In the genomic region with DNA sequence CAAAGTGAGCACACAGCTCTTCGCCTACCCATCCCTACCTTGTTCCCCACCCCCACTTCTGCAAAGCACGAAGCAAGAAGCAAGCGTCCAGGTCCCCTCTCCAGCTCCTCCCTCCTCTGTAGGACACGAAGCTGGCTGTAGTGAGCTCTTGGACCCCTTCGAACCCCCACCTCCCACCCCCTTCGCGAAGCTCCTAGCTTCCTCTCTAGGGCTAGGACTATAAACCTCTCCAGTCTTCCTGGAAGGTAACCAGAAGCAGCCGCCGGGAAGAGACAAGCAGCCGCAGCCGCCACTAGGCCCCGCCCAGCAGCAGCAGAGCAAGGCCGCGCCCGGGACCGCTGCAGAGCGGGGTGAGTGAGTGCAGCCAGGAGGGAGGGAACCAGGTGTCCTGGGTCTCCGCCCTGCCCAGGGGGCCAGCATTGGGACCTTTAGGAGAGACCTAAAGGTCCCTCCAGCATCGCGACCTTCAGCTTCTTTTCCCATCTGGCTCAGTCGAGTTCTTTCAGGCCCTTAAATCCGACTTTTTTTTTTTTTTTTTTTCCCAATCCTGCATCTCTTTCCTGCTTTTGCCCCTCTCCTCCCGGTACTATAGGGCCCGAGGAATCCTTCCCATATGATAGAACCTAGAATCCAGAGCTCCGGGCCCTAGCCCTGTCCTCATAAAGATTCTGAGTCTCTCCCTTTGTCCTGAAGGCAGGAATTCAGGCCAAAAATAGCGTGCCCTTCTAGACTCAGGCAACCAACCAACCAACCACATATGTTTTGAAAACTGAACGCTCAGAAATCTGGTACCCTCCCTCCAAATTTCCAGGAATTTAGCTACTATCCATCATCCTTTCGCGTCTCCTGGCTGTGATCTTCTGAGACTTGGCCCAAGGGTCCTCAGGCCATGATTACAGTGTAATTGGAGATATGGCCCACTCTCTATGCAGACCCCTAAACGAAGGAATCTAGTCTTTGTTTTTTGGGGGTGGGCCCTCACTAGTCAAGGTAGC, we compare ENCODE assay signal across 8 mouse cellular contexts. TPM values are rescaled to one million over a fixed set of nuclear protein-coding genes. Genes with fewer than 3 reads are reported as not detected.
DNase-seq lines count a peak whose midpoint lies in the region; ATAC-seq and TF ChIP-seq lines count a peak whose summit lies in the region.

Gene Myadm, plus strand, starts transcription at position 105 of the 995 bp plus-strand sequence.
Gene Prkcg, plus strand, starts transcription at position 204 of the 995 bp plus-strand sequence.

- peaks cover 9% of the 10 kb centered on the region for H3K4me1 ChIP-seq in heart, adult 2 months (ENCODE audit: control insufficient read depth, insufficient read depth, low read length)
- peaks cover 28% of the 10 kb centered on the region for H3K4me1 ChIP-seq in limb, embryonic 14.5 days (ENCODE audit: control insufficient read depth, insufficient read depth, low read length)
- peaks cover 12% of the 10 kb centered on the region; the same call in 1 of the 2 replicates for H3K4me1 ChIP-seq in midbrain, embryonic 14.5 days (ENCODE audit: control insufficient read depth, insufficient read depth, low read length)

- peak; percentile 74 for DNase-seq in layer of hippocampus, adult 11-12 months (ENCODE audit: low spot score)
- DNase-seq in layer of hippocampus, adult 9-10 months (ENCODE audit: low spot score) = no peak
- peak; percentile 80 for DNase-seq in embryo, embryonic 9.5 days (ENCODE audit: extremely low spot score)
- DNase-seq in heart, adult 2 months = peak; percentile 90 to 92
- peak; percentile 71 for DNase-seq in kidney, adult 18-20 months
- DNase-seq in limb, embryonic 14.5 days (ENCODE audit: low spot score) = peak; percentile 82
- DNase-seq in midbrain, embryonic 14.5 days = peak; percentile 83
- DNase-seq in spleen, postnatal 14 days (ENCODE audit: low spot score in 2 of 2) = peak; percentile 57 to 61

- 1% methylated on average over 29 of the region's 30 CpGs for WGBS in heart, adult 2 months
- 3% methylated on average over 23 of the region's 30 CpGs for WGBS in limb, embryonic 14.5 days
- WGBS in midbrain, embryonic 14.5 days = 2% methylated on average over 30 of the region's 30 CpGs

- no peak for TF ChIP-seq CTCF in heart, adult 2 months (IDR thresholded peaks at IDR 0.05)

- ATAC-seq in limb, embryonic 14.5 days (ENCODE audit: low FRiP score, low read depth) = peak; percentile 56
- ATAC-seq in midbrain, embryonic 14.5 days (ENCODE audit: low FRiP score, low TSS enrichment) = peak; percentile 58

- H3K4me2 ChIP-seq in limb, embryonic 14.5 days (replicated peaks; ENCODE audit: low read depth, low read length, severe bottlenecking) = peak within 1 kb of the TSS; percentile 72
- H3K4me2 ChIP-seq in midbrain, embryonic 14.5 days (ENCODE audit: low read length) = peak within 1 kb of the TSS; percentile 82

- H3K27ac ChIP-seq in heart, adult 2 months = peak within 1 kb of the TSS; percentile 96
- H3K27ac ChIP-seq in limb, embryonic 14.5 days (replicated peaks; ENCODE audit: low read depth, low read length) = peak within 1 kb of the TSS; percentile 96
- H3K27ac ChIP-seq in midbrain, embryonic 14.5 days (replicated peaks; ENCODE audit: low read depth, low read length) = peak within 1 kb of the TSS; percentile 83

- H3K9ac ChIP-seq in heart, adult 2 months (ENCODE audit: low read depth, low read length) = peak within 1 kb of the TSS; percentile 84
- H3K9ac ChIP-seq in limb, embryonic 14.5 days (ENCODE audit: low read depth, low read length, severe bottlenecking) = peak within 1 kb of the TSS; percentile 72
- peak within 1 kb of the TSS; percentile 89 for H3K9ac ChIP-seq in midbrain, embryonic 14.5 days (replicated peaks; ENCODE audit: low read length)

- peak within 1 kb of the TSS; percentile 69 for H3K4me3 ChIP-seq in heart, adult 2 months
- H3K4me3 ChIP-seq in limb, embryonic 14.5 days (replicated peaks; ENCODE audit: low read length) = peak within 1 kb of the TSS; percentile 49
- peak within 1 kb of the TSS; percentile 54 for H3K4me3 ChIP-seq in midbrain, embryonic 14.5 days (replicated peaks; ENCODE audit: low read depth, low read length)

- H3K79me2 ChIP-seq in heart, adult 2 months (replicated peaks; ENCODE audit: control insufficient read depth, insufficient read depth, low read length) = peaks cover 2% of the 10 kb centered on the region

- no peaks in the 10 kb centered on the region for H3K9me3 ChIP-seq in limb, embryonic 14.5 days (ENCODE audit: control insufficient read depth, low read length)
- no peaks in the 10 kb centered on the region for H3K9me3 ChIP-seq in midbrain, embryonic 14.5 days (ENCODE audit: control insufficient read depth, low read length)

- peaks cover 9% of the 10 kb centered on the region for H3K36me3 ChIP-seq in heart, adult 2 months (ENCODE audit: control insufficient read depth, insufficient read depth, low read length)
- peaks cover 9% of the 10 kb centered on the region for H3K36me3 ChIP-seq in limb, embryonic 14.5 days (ENCODE audit: control insufficient read depth, insufficient read depth, low read length)
- H3K36me3 ChIP-seq in midbrain, embryonic 14.5 days (ENCODE audit: control insufficient read depth, insufficient read depth, low read length) = peaks cover 8% of the 10 kb centered on the region; the same call in 1 of the 2 replicates

- TF ChIP-seq EP300 in heart, adult 2 months (IDR thresholded peaks at IDR 0.05; ENCODE audit: insufficient read depth, low read depth, low read length) = no peak

- peak; percentile 78 for TF ChIP-seq POLR2A in heart, adult 2 months (IDR thresholded peaks at IDR 0.05; ENCODE audit: insufficient read depth, low read depth, low read length)
- TF ChIP-seq POLR2A in limb, embryonic 14.5 days (IDR thresholded peaks at IDR 0.05; ENCODE audit: borderline replicate concordance, extremely low read depth, insufficient read depth, insufficient read length) = 0 out of 2 replicates have a peak, but pooled peaks have one; percentile 43

- H3K27me3 ChIP-seq in heart, adult 2 months (ENCODE audit: control insufficient read depth, insufficient read depth, low read length) = no peaks in the 10 kb centered on the region
- no peaks in the 10 kb centered on the region for H3K27me3 ChIP-seq in limb, embryonic 14.5 days (ENCODE audit: control insufficient read depth, insufficient read depth, low read length)
- H3K27me3 ChIP-seq in midbrain, embryonic 14.5 days (ENCODE audit: control insufficient read depth, insufficient read depth, low read length) = no peaks in the 10 kb centered on the region

- intact Hi-C loops in heart, adult 2 months (cut with DNase I) = no loop called here

RNA-seq across cellular contexts. Expression of gene Myadm, which starts in this region (rescaled TPM):
- total RNA-seq in heart, adult 2 months (2021) = 100 to 1,000 TPM; 131 to 139 TPM
- 397 and 685 TPM in 2 replicates for polyA plus RNA-seq in heart, adult 2 months (2012; rRNA removed)
- 209 and 348 TPM in 2 replicates for polyA plus RNA-seq in limb, embryonic 14.5 days (2012; rRNA removed)
- 126 and 141 TPM in 2 replicates for polyA plus RNA-seq in limb, embryonic 14.5 days (2014; fragmentation: Nextera tagmentation; extraction: Ambion mirVana)
- polyA plus RNA-seq in midbrain, embryonic 14.5 days (2014; fragmentation: Nextera tagmentation; extraction: Ambion mirVana) = 23.0 and 30.1 TPM in 2 replicates

RNA-seq across cellular contexts. Expression of gene Prkcg, which starts in this region (rescaled TPM):
- total RNA-seq in heart, adult 2 months (2021) = 1 to 10 TPM in 1 of 2 experiments, under 1 TPM in 1; 0.89 to 3.0 TPM
- polyA plus RNA-seq in heart, adult 2 months (2012; rRNA removed) = 4.5 and 4.7 TPM in 2 replicates
- 1.6 and 1.7 TPM in 2 replicates for polyA plus RNA-seq in limb, embryonic 14.5 days (2012; rRNA removed)
- 0.17 and 0.35 TPM in 2 replicates for polyA plus RNA-seq in limb, embryonic 14.5 days (2014; fragmentation: Nextera tagmentation; extraction: Ambion mirVana)
- polyA plus RNA-seq in midbrain, embryonic 14.5 days (2014; fragmentation: Nextera tagmentation; extraction: Ambion mirVana) = 1.3 and 1.6 TPM in 2 replicates
